ENCODE assay signal across 7 mouse cellular contexts in genomic region chr13:106937138-106937472, GRCm38 (mm10). TPM values are rescaled to one million over a fixed set of nuclear protein-coding genes. Genes with fewer than 3 reads are reported as not detected.
A peak's percentile ranks its signal among the peaks of the same experiment; 100 is the strongest.
DNase-seq lines count a peak whose midpoint lies in the region; ATAC-seq and TF ChIP-seq lines count a peak whose summit lies in the region.

No protein-coding gene starts in this region.

- no peaks in the 10 kb centered on the region for H3K9me3 ChIP-seq in embryonic facial prominence, embryonic 15.5 days (replicated peaks)
- no peaks in the 10 kb centered on the region for H3K9me3 ChIP-seq in limb, embryonic 10.5 days (replicated peaks)
- no peaks in the 10 kb centered on the region for H3K9me3 ChIP-seq in neural tube, embryonic 15.5 days (replicated peaks)

- no peaks in the 10 kb centered on the region for H3K36me3 ChIP-seq in embryonic facial prominence, embryonic 15.5 days
- H3K36me3 ChIP-seq in limb, embryonic 10.5 days, result 0 out of 2 replicates have a peak, but pooled peaks cover 5% of the 10 kb centered on the region
- no peaks in the 10 kb centered on the region for H3K36me3 ChIP-seq in neural tube, embryonic 15.5 days

- H3K4me2 ChIP-seq in embryonic facial prominence, embryonic 15.5 days (replicated peaks), result peak overlapping the region; percentile 62
- peak overlapping the region; percentile 76 for H3K4me2 ChIP-seq in neural tube, embryonic 15.5 days

- no peaks in the 10 kb centered on the region for H3K4me1 ChIP-seq in lung, adult 2 months (ENCODE audit: control insufficient read depth, insufficient read depth, low read length)
- H3K4me1 ChIP-seq in embryonic facial prominence, embryonic 15.5 days, result peaks cover 8% of the 10 kb centered on the region; the same call in 1 of the 2 replicates
- H3K4me1 ChIP-seq in limb, embryonic 10.5 days, result 0 out of 2 replicates have a peak, but pooled peaks cover 5% of the 10 kb centered on the region
- peaks cover 19% of the 10 kb centered on the region for H3K4me1 ChIP-seq in neural tube, embryonic 15.5 days

- DNase-seq in lung, adult 2 months, result no peak
- DNase-seq in lung, postnatal 10 days, result no peak
- DNase-seq in limb, embryonic 10.5 days (ENCODE audit: low spot score), result no peak
- DNase-seq in frontal cortex, adult 2 months (ENCODE audit: extremely low spot score in 1 of 2, low spot score in 1 of 2), result no peak
- no peak for DNase-seq in frontal cortex, postnatal 14 days (ENCODE audit: low spot score in 2 of 2)

- no peak for ATAC-seq in embryonic facial prominence, embryonic 15.5 days (ENCODE audit: insufficient number of reproducible peaks, low FRiP score, low TSS enrichment, low read depth)
- ATAC-seq in neural tube, embryonic 15.5 days (ENCODE audit: low FRiP score), result peak; percentile 4

- peak overlapping the region; percentile 52 for H3K4me3 ChIP-seq in lung, adult 2 months (replicated peaks; ENCODE audit: extremely low read depth, low read depth, low read length)
- H3K4me3 ChIP-seq in embryonic facial prominence, embryonic 15.5 days (replicated peaks), result peak overlapping the region; percentile 100
- peak overlapping the region; percentile 99 for H3K4me3 ChIP-seq in limb, embryonic 10.5 days
- peak overlapping the region; percentile 99 for H3K4me3 ChIP-seq in neural tube, embryonic 15.5 days (replicated peaks)

- no peak overlapping the region; the same call in 1 of the 2 replicates for H3K27ac ChIP-seq in embryonic facial prominence, embryonic 15.5 days (replicated peaks)
- peak overlapping the region; percentile 94 for H3K27ac ChIP-seq in limb, embryonic 10.5 days
- H3K27ac ChIP-seq in neural tube, embryonic 15.5 days (replicated peaks), result no peak overlapping the region

- TF ChIP-seq CTCF in lung, adult 2 months (IDR thresholded peaks at IDR 0.05; ENCODE audit: insufficient read depth, low read length), result no peak

- no peak for TF ChIP-seq POLR2A in lung, adult 2 months (IDR thresholded peaks at IDR 0.05; ENCODE audit: borderline replicate concordance, extremely low read depth, low read depth, low read length)

- no peaks in the 10 kb centered on the region for H3K27me3 ChIP-seq in embryonic facial prominence, embryonic 15.5 days
- H3K27me3 ChIP-seq in limb, embryonic 10.5 days (ENCODE audit: low read depth, poor library complexity, severe bottlenecking), result no peaks in the 10 kb centered on the region
- H3K27me3 ChIP-seq in neural tube, embryonic 15.5 days (replicated peaks), result no peaks in the 10 kb centered on the region

- 27% methylated on average over 7 of the region's 7 CpGs for WGBS in lung, adult 2 months
- 27% methylated on average over 7 of the region's 7 CpGs for WGBS in embryonic facial prominence, embryonic 15.5 days
- WGBS in limb, embryonic 10.5 days, result 26% methylated on average over 7 of the region's 7 CpGs
- 30% methylated on average over 7 of the region's 7 CpGs for WGBS in neural tube, embryonic 15.5 days

- H3K9ac ChIP-seq in embryonic facial prominence, embryonic 15.5 days, result 0 out of 2 replicates have a peak overlapping the region, but pooled peaks have one; percentile 88
- peak overlapping the region; percentile 83 for H3K9ac ChIP-seq in neural tube, embryonic 15.5 days (replicated peaks)

RNA-seq across cellular contexts. Expression of gene Ipo11, which starts 0.3 kb away (rescaled TPM):
- polyA plus RNA-seq in lung, adult 2 months (2012; rRNA removed), result 11.9 and 13.6 TPM in 2 replicates
- polyA plus RNA-seq in embryonic facial prominence, embryonic 15.5 days (2015; fragmentation: Nextera tagmentation; extraction: Ambion mirVana), result 41.3 and 42.6 TPM in 2 replicates
- polyA plus RNA-seq in limb, embryonic 10.5 days (2016; fragmentation: Nextera tagmentation; extraction: Ambion mirVana), result 81.4 and 93.6 TPM in 2 replicates
- 37.9 and 41.3 TPM in 2 replicates for polyA plus RNA-seq in neural tube, embryonic 15.5 days (2015; fragmentation: Nextera tagmentation; extraction: Ambion mirVana)
- polyA plus RNA-seq in frontal cortex, adult 2 months (2012; rRNA removed), result 44.8 and 48.6 TPM in 2 replicates

RNA-seq across cellular contexts. Expression of gene Dimt1, which starts 9.8 kb away (rescaled TPM):
- 3.6 and 4.9 TPM in 2 replicates for polyA plus RNA-seq in lung, adult 2 months (2012; rRNA removed)
- 48.3 and 50.0 TPM in 2 replicates for polyA plus RNA-seq in embryonic facial prominence, embryonic 15.5 days (2015; fragmentation: Nextera tagmentation; extraction: Ambion mirVana)
- 52.2 and 53.9 TPM in 2 replicates for polyA plus RNA-seq in limb, embryonic 10.5 days (2016; fragmentation: Nextera tagmentation; extraction: Ambion mirVana)
- polyA plus RNA-seq in neural tube, embryonic 15.5 days (2015; fragmentation: Nextera tagmentation; extraction: Ambion mirVana), result 37.5 and 39.8 TPM in 2 replicates
- 26.3 and 28.4 TPM in 2 replicates for polyA plus RNA-seq in frontal cortex, adult 2 months (2012; rRNA removed)
